Mouse (Mus musculus): Measurements from ENCODE around the gene Cerk.
A peak's percentile ranks its signal among the peaks of the same experiment; 100 is the strongest.
"Not testable (repeated sequence)": the region's sequence is repeated elsewhere in the genome, so short reads cannot be mapped to it uniquely, and the experiment has no call there.

Gene Cerk

GRCm38 (mm10) chr15:86185689-86186569, at the start of gene Cerk:
TSS of gene Cerk (minus strand) at chr15:86186141.
- peak; percentile 83 to 87 for DNase-seq

DNA sequence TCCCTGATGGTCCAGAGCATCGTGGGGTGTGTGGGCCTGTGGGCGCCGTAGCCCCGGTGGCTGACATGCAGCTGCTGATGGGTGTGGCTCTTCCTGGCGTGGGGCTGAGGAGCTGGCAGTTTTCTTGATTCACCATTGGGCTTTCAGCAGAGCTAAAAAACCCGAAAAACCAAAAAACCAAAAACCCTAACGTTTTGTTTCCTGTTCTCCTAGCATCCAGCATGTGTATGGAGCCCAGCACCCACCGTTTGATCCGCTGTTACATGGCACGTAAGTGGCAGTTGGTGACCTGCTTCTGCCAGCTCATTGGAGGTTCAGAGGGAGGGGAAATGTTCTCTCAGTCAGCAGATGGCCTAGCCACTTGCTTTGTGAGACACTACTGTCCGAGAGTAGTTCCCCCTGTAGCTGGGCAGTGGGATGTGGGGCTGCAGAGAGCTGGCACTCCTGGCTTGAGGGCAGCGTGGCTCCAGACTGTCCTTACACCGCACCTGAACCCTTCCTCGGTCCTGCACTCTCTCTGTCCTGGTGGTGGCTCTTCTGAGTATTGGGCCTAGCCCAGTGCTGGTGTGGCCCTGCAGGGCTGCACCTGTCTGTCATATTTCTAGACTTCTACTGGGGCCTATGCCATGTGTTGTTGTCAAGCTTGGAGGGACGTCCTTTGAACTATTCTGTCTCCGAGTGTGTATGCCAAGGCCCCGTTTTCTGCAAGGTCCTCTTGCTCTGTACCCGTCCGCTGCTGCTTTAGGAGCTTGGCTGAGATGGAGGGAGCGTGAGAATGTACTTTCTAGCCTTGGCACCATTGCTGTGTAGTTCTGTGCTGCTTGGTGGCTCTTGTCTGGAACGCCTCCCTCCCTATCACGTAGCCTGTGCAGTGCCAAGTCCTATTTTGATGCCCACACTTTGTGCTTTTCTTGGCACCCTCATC, 48.8 kb upstream of the Cerk start:
- DNase-seq = peak; percentile 47 to 56

GRCm38 (mm10) chr15:86234001-86234400, 48.1 kb upstream of the Cerk start:
- no peak for DNase-seq

DNA sequence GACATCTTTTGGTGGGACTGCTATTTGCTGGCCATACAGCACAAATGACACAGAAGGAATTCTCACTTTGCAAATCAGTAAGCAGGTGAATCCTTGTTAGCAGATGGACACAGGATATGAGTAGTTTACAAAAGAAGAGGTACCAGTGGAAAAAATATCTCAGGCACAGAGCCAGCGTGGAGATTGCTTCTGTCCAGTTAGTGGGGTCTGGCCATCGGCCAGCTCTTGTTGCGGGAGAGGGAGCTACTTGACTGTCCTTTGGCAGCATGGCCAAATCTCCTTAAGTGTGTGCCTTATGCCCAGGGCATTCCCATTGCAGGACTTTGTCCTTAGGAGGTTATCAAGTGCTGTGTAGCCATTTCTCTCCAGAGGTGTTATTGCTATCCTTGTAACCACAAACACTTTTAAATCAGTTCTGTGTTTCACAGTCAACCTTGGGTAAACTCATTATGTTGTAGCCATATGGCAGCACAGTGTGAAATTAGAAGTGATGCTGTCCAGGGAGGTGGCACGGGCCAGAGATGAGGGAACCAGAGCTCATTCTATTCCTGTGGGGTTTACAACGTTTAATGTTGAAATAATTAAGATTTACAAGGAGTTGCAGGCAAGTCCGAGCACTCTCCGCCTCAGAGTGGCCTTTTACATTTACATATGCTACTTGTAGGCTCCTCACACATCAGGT, 46.0 kb upstream of the Cerk start:
- no peak for DNase-seq

- DNase-seq = no peak
These were observed 45.2 kb upstream of the Cerk start for GRCm38 (mm10) chr15:86231170-86231569.

DNA sequence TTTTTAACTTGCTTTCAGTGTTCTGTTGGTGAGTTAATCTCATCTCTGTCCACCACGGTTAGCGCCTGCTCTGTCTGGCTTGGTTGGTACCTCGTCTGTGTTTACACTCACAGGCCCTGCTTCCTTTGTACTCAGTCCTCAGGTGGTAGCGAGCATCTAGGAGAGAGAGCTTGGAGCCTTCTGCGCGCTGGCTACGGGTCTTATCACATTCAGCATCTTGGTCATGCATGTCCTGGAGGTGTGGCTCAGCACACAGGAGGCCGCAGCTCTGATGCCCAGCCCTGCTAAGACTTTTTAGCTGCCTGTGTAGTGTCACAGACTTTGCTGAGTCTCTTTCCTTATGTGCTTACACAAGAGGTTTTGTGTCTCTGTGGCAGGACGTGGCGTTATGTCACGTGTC, 43.7 kb upstream of the Cerk start:
- no peak for DNase-seq

GRCm38 (mm10) chr15:86229088-86229487, 43.1 kb upstream of the Cerk start:
- no peak for DNase-seq

GRCm38 (mm10) chr15:86228186-86228585, 42.2 kb upstream of the Cerk start:
- peak; percentile 52 to 54 for DNase-seq

DNA sequence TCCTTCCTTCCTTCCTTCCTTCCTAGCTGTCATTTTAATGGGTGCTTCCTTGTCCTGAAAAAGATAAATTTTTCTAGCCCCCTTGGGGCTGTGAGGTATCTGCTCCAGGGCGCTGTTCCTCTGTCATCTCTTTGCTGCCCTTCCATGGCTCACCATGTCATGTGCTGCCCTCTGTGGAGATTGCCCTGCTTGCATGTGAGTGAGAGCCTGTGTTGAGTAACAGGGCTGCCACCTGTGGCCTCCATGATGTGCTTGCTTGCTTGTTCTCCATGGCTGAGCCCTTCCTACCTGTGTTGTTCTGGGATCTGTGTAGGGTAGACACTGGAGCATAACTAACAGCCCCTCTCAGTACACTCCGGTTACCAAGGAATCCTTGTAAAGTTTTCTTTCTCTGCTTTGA, 41.0 kb upstream of the Cerk start:
- no peak for DNase-seq

DNA sequence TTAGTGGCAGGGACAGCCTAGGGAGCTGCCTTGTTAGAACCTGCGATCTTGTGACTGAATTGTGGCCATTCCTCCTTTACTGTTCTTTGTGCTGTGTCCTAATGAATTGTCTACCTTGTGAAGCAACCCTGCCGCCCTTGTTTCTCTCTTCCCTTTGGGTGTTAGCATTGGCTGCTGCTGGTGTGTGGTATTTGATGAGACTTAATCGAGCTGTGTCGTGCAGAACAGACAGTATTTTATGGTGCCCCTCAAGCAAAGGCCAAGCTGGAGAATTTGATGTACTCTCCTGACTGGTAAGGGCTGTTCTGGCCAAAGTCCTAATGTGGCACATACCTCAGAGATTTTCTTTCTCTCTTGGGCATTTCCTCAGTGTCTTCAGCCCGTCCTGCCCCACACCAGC, 40.3 kb upstream of the Cerk start:
- no peak for DNase-seq

GRCm38 (mm10) chr15:86224972-86225551, 39.1 kb upstream of the Cerk start:
- no peak for DNase-seq

DNA sequence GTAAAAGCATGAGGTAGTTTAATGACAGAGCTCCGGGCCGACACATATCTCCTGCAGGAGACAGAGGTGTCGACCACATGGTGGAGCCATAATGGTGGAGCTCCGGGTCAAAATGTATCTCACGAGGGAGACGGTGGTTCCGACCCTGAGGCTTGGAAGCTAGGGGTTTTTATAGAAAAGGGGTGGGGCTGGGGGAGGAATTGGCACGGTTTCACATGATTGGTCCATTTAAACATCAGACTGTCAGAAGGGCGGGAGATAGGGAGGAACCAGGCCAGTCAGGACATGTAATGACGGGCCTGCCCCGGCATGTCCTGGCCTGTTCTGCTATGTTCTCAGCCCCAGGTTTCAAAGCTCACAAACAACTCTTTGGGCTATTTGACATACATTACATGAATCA, 36.0 kb upstream of the Cerk start:
- not testable (repeated sequence) for DNase-seq

DNA sequence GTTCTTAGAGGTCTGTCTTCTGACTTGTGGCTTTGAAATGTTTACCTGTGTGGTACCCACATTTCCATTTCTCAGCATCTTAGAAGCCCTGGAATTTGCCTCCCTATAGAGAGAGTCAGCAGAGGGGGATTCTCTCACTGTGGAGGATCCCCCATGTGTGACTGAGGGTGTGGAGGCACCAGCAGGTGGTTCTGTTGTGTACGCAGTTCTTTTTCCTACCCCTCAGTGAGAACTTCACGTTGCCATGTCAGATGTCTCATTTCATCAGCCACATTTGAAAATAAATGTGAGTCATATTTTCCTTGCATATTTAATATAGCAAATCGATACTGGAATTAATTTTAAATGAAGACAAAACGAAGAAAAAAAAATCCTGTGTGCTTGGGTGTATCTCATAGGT, 35.4 kb upstream of the Cerk start:
- no peak for DNase-seq

DNA sequence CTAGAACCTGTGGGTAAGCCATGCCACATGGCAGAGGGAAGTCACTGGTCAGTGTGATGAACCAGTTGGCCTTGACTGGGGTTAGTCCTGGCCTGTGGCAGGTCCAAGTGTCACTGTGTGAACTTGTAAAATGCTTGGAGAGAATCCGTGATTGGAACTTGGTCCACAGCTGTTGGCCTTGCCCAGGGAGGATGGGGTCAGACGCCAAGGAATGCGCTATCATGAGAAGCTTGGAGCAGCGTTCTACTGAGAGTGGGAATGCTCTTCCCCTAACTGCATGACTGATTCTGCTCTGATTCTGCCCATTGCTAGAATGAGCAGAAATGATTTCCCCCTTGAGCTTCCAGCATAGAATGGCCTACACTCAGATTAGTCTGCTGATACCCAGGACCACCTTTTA, 34.8 kb upstream of the Cerk start:
- DNase-seq = no peak

GRCm38 (mm10) chr15:86220229-86220630, 34.3 kb upstream of the Cerk start:
- DNase-seq = no peak

DNA sequence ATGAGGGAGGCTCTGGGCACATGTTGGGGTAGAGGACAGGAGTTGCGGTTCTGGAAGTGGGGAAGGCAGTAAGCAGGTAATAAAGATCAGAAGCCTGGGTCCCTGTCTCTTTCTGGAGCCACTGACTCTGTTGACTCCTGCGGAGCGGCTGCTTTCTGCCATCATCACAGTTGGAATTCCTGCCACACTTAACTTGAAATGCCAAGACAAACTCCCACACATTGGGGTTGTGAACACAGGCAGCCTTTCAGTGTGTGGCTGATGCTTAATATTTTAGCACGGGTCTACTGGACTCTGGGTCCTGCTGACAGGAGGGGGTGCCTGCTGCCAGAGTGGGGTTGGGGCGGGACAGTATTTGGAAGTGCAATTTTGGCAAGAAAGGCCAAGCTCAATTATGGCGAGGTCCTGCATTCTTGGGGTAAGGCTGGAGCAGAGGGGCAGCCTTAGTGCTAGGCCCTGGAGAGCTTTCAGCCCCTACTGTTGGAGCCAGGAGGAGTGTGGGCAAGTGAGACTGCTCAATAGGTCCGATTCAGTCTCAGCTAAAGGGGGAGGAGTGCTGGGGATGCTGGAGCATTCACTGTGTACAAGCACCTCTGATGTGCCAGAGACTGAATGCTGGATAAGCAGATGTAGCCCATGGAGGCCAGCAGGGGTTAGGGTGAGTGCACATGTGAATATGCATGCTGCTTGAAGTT, 33.7 kb upstream of the Cerk start:
- no peak for DNase-seq

DNA sequence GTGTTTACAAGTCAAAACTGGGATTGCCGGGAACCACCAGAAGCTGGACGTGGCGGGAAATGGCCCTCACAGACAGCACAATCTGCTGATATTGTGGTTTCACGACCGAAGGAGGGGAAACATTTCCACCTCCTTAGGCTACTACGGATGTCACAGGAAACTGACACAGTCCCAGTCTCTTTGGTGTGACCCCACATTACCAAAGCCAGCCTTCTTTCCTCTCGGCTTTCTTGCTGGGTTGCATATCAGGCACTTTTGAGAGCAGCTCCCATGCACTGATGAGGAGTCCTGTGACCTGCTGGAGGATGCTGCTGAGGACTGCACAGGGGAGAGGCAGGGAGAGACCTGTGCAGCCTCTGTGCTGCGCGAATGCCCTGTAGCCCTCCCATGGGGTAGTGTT, 30.7 kb upstream of the Cerk start:
- DNase-seq = not testable (repeated sequence)

DNA sequence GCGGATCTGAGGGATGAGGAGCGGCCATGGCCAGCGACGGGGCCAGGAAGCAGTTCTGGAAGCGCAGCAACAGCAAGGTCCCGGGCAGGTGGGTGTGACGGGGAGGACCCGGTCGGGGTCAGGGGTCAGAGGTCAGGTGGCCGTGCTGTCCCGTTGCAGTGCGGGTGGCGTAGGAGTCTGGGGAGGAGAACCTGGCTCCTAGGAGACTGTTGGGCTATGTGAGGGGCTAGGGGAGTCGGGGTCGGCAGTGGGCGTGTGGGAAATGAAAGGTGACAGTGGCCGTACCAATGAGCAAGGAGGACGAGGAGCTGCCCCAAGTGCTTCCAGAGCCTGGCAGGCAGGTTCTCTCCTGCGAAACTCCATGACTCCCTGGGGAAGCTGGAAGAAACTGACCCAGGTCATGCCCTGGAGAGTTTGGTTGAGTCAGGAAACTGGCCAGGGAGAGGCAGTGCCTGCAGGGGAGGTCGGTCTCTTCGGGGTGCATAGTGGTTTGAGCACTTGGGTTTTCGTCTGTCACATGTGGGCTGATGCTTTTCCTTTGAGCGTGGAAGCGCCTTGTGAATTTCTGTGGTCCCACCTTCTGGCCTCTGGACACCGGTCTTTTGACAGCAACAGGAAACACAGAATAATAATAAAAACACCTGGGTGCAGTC, 28.7 kb upstream of the Cerk start:
- no peak for DNase-seq

DNA sequence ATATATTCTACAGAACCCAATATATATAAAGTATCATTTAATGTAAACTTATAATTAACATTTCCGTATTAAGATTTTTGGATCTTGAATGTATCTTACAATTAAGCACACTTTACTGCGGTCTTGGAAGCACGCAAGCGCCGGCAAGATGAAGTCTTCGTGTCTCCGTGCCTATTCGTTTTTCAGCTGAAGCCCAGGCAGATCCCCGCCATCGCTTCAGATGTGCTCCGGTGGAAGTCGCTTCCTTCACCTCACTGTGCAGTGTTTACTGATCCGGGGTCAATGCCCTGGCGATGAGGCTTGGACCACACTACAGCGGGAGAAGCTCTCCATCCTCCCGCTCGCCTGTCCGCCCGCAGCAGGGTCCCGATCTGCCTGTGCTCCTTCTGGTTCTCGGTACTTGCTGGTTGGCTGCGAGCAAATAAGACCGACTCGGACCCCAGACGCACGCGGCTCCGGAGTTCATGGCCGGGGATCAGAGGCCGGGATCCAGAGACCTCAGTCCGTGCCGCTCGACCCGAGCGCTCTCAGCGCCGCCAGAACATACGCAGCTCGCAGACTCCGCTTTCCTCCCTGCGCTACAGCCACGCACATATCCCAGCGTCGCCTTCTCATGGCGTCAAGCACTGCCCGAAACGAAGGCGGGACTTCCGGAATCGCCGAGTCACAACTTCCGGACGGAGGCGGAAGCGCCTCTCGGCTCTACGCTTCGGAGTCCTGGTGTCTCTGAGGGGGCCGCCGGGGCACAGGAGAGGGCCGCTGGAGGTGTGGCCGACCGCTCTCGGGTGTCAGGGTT, 28.0 kb upstream of the Cerk start, which contains the start of gene Tbc1d22a:
Gene Tbc1d22a, plus strand, starts transcription at position 707 of the 796 bp plus-strand sequence.
- peak; percentile 90 to 91 for DNase-seq

- DNase-seq = not testable (repeated sequence)
These were observed 26.3 kb upstream of the Cerk start for GRCm38 (mm10) chr15:86212193-86212592.

- DNase-seq = no peak
These were observed 20.4 kb upstream of the Cerk start for GRCm38 (mm10) chr15:86206385-86206784.
